Mouse (Mus musculus) forebrain, embryonic 16.5 days (tissue): Measurements from ENCODE around the gene Map7d2. TPM values are rescaled to one million over a fixed set of nuclear protein-coding genes. Genes with fewer than 3 reads are reported as not detected.
"Not testable (repeated sequence)": the region's sequence is repeated elsewhere in the genome, so short reads cannot be mapped to it uniquely, and the experiment has no call there.

Experiments used
- ATAC-seq: fragments of 200-750 bp; cut with Nextera tagmentation; 2 replicates; pipeline ENCODE4 v1.8.0; 2017; ENCODE audit warnings: mild to moderate bottlenecking, moderate library complexity
- H3K27ac ChIP-seq: fragments of 300-500 bp; sonication (generic); 2 replicates; pipeline ENCODE4 v1.5.1; 2014; ENCODE audit warnings: low read length, control low read depth
- H3K27me3 ChIP-seq: fragments of 300-500 bp; sonication (generic); replicated peaks from 2 replicates; pipeline ENCODE4 v1.6.1; 2014; ENCODE audit warnings: low read length; ENCODE audit not compliant: control insufficient read depth, insufficient read depth
- H3K36me3 ChIP-seq: fragments of 300-500 bp; sonication (generic); 2 replicates; pipeline ENCODE4 v1.6.1; 2014; ENCODE audit not compliant: control insufficient read depth, insufficient read depth
- H3K4me1 ChIP-seq: fragments of 300-500 bp; sonication (generic); replicated peaks from 2 replicates; pipeline ENCODE4 v1.6.1; 2014; ENCODE audit warnings: low read length; ENCODE audit not compliant: control insufficient read depth, insufficient read depth
- H3K4me2 ChIP-seq: fragments of 300-500 bp; sonication (generic); 2 replicates; pipeline ENCODE4 v1.6.1; 2014; ENCODE audit warnings: mild to moderate bottlenecking, low read length, control low read depth
- H3K4me3 ChIP-seq: fragments of 300-500 bp; sonication (generic); replicated peaks from 2 replicates; pipeline ENCODE4 v1.5.1; 2014; ENCODE audit warnings: mild to moderate bottlenecking, low read length, control low read depth
- H3K9ac ChIP-seq: fragments of 300-500 bp; sonication (generic); replicated peaks from 2 replicates; pipeline ENCODE4 v1.6.1; 2014; ENCODE audit warnings: low read depth, low read length, control low read depth
- H3K9me3 ChIP-seq: fragments of 300-500 bp; sonication (generic); 2 replicates; pipeline ENCODE4 v1.6.1; 2016; ENCODE audit warnings: low read length; ENCODE audit not compliant: control insufficient read depth
- WGBS: fragments of 180-500 bp; shearing (Covaris S2); extraction: QIAGEN DNeasy Blood & Tissue Kit; methylation state at CpG from one replicate; pipeline ENCODE4 v1.1.7; 2014; 5-methylcytosine and 5-hydroxymethylcytosine counted together
- polyA plus RNA-seq: library from polyadenylated mRNA; unstranded; fragments of >200 nt; fragmentation: Nextera tagmentation; extraction: Ambion mirVana; gene quantifications from 2 replicates; pipeline ENCODE4 v1.2.1, GENCODE M21; 2015

Gene Map7d2
- polyA plus RNA-seq, 1 experiment from 2014 or later: 22.0 TPM

GRCm38 (mm10) chrX:159414829-159415673, 679 bp downstream of the Map7d2 start:
- 25% methylated on average over 39 of the region's 65 CpGs for WGBS
- H3K4me1 ChIP-seq: peaks cover 2% of the 10 kb centered on the region; the same call in 1 of the 2 replicates
- H3K36me3 ChIP-seq: no peaks in the 10 kb centered on the region
- no peaks in the 10 kb centered on the region for H3K27me3 ChIP-seq
- no peaks in the 10 kb centered on the region for H3K9me3 ChIP-seq
- peak overlapping the region; percentile 66 for H3K4me3 ChIP-seq
- ATAC-seq: peak; percentile 64
- H3K4me2 ChIP-seq: peak overlapping the region; percentile 61
- peak overlapping the region; percentile 18; the same call in 1 of the 2 replicates for H3K27ac ChIP-seq
- peak overlapping the region; percentile 63 for H3K9ac ChIP-seq

GRCm38 (mm10) chrX:159430507-159430906, 16.1 kb downstream of the Map7d2 start:
- H3K27me3 ChIP-seq, ATAC-seq, H3K4me1 ChIP-seq, H3K9me3 ChIP-seq, H3K36me3 ChIP-seq, H3K9ac ChIP-seq, H3K27ac ChIP-seq, H3K4me2 ChIP-seq, H3K4me3 ChIP-seq: not testable (repeated sequence)
- 97% methylated on average over 3 of the region's 3 CpGs for WGBS

GRCm38 (mm10) chrX:159442128-159442527, 27.8 kb downstream of the Map7d2 start:
- Histone ChIP-seq H3K27ac (no peak overlapping the region), H3K9ac (no peak overlapping the region), H3K4me3 (no peak overlapping the region), H3K9me3 (no peaks in the 10 kb centered on the region), H3K36me3 (no peaks in the 10 kb centered on the region), H3K4me2 (no peak overlapping the region), H3K4me1 (no peaks in the 10 kb centered on the region), H3K27me3 (no peaks in the 10 kb centered on the region)
- 46% methylated on average over 3 of the region's 3 CpGs for WGBS
- peak; percentile 38; the same call in 1 of the 2 replicates for ATAC-seq

GRCm38 (mm10) chrX:159447133-159447532, 32.8 kb downstream of the Map7d2 start:
- Histone ChIP-seq H3K4me2 (no peak overlapping the region), H3K9ac (no peak overlapping the region), H3K9me3 (no peaks in the 10 kb centered on the region), H3K36me3 (no peaks in the 10 kb centered on the region), H3K27ac (no peak overlapping the region), H3K4me3 (no peak overlapping the region), H3K27me3 (no peaks in the 10 kb centered on the region), H3K4me1 (no peaks in the 10 kb centered on the region)
- 100% methylated on average over 1 of the region's 1 CpGs for whole genome bisulfite sequencing
- ATAC-seq: no peak

GRCm38 (mm10) chrX:159459006-159459654, 44.8 kb downstream of the Map7d2 start:
- Histone ChIP-seq H3K27me3 (no peaks in the 10 kb centered on the region), H3K4me1 (0 out of 2 replicates have a peak, but pooled peaks cover 6% of the 10 kb centered on the region), H3K9me3 (no peaks in the 10 kb centered on the region), H3K4me3 (peak overlapping the region; percentile 3; the same call in 1 of the 2 replicates), H3K36me3 (no peaks in the 10 kb centered on the region), H3K9ac (no peak overlapping the region), H3K27ac (no peak overlapping the region), H3K4me2 (peak overlapping the region; percentile 28; the same call in 1 of the 2 replicates)
- WGBS: 31% methylated on average over 7 of the region's 7 CpGs
- ATAC-seq: peak; percentile 89

- Histone ChIP-seq H3K27me3 (no peaks in the 10 kb centered on the region), H3K36me3 (no peaks in the 10 kb centered on the region), H3K27ac (no peak overlapping the region), H3K9me3 (no peaks in the 10 kb centered on the region), H3K9ac (no peak overlapping the region), H3K4me3 (no peak overlapping the region), H3K4me1 (no peaks in the 10 kb centered on the region), H3K4me2 (no peak overlapping the region)
- 88% methylated on average over 1 of the region's 1 CpGs for WGBS
- ATAC-seq: no peak
These were observed 60.4 kb downstream of the Map7d2 start for GRCm38 (mm10) chrX:159474799-159475198.

- H3K4me2 ChIP-seq, H3K4me1 ChIP-seq, ATAC-seq, H3K9ac ChIP-seq, H3K9me3 ChIP-seq, H3K27ac ChIP-seq, H3K27me3 ChIP-seq, H3K4me3 ChIP-seq, H3K36me3 ChIP-seq: not testable (repeated sequence)
- WGBS: 83% methylated on average over 4 of the region's 4 CpGs
These were observed 64.0 kb downstream of the Map7d2 start for GRCm38 (mm10) chrX:159478243-159478940.

- no peak overlapping the region for H3K9ac ChIP-seq
- WGBS: 71% methylated on average over 1 of the region's 1 CpGs
These were observed 69.9 kb downstream of the Map7d2 start for GRCm38 (mm10) chrX:159484247-159484646.

GRCm38 (mm10) chrX:159503181-159503580, 88.8 kb downstream of the Map7d2 start:
- H3K27ac ChIP-seq: no peak overlapping the region
- no peak overlapping the region for H3K4me2 ChIP-seq
- WGBS: 68% methylated on average over 2 of the region's 2 CpGs
- no peaks in the 10 kb centered on the region for H3K27me3 ChIP-seq
- H3K9ac ChIP-seq: no peak overlapping the region
- ATAC-seq: no peak
- H3K4me3 ChIP-seq: no peak overlapping the region
- no peaks in the 10 kb centered on the region for H3K9me3 ChIP-seq
- no peaks in the 10 kb centered on the region for H3K36me3 ChIP-seq
- H3K4me1 ChIP-seq: no peaks in the 10 kb centered on the region

More at GRCm38 (mm10) chrX:159484247-159484646, 69.9 kb downstream of the Map7d2 start:
- Histone ChIP-seq H3K27ac (no peak overlapping the region), H3K4me3 (no peak overlapping the region), H3K4me1 (no peaks in the 10 kb centered on the region), H3K9me3 (no peaks in the 10 kb centered on the region), H3K4me2 (no peak overlapping the region), H3K27me3 (no peaks in the 10 kb centered on the region), H3K36me3 (no peaks in the 10 kb centered on the region)
- ATAC-seq: no peak
